Mouse (Mus musculus) megakaryocyte, embryonic 14.5 days (primary cell): Measurements from ENCODE around the gene Zfp775.

Source experiments
- FLI1 ChIP-seq: IDR thresholded peaks from 2 replicates; pipeline ENCODE4 v1.6.1; 2012; ENCODE audit warnings: low read length, inconsistent platforms, mixed read lengths
- GATA1 ChIP-seq: IDR thresholded peaks from 3 replicates; pipeline ENCODE4 v1.6.1; 2012; ENCODE audit warnings: mixed read lengths, low read length, inconsistent platforms, borderline replicate concordance

DNA sequence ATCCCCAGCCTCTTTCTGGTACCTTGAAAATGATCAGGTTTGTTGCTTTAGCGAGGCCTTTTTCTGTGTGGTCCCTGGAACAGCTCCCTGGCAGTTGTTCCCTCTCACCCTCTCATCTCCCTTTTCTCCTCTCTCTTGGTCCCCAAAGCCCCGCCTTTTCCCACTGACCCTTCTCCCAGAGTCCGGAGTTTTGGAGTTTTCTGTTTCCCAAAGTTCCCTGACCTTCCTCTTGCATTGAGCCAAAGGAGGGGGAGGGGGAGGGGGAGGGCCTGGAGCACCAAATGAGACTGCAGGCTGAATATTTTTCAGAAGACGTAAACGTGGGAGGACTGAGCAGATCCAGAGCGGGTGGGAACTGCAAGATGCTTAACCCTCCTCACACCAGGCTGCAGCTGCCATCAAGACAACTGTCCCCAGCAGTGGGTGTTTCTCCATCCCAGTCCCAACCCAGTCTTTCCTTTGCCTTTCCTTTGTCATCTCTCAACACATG, 29.2 kb upstream of the Zfp775 start, which contains the start of gene Rarres2:
- no peak for TF ChIP-seq FLI1
- no peak for TF ChIP-seq GATA1
